Mouse (Mus musculus): ENCODE measurements around the gene Nell1. TPM values are rescaled to one million over a fixed set of nuclear protein-coding genes. Genes with fewer than 3 reads are reported as not detected.

The Nell1 gene
- polyA plus RNA-seq, 1 experiment from 2014 or later: 14.6 TPM

DNA sequence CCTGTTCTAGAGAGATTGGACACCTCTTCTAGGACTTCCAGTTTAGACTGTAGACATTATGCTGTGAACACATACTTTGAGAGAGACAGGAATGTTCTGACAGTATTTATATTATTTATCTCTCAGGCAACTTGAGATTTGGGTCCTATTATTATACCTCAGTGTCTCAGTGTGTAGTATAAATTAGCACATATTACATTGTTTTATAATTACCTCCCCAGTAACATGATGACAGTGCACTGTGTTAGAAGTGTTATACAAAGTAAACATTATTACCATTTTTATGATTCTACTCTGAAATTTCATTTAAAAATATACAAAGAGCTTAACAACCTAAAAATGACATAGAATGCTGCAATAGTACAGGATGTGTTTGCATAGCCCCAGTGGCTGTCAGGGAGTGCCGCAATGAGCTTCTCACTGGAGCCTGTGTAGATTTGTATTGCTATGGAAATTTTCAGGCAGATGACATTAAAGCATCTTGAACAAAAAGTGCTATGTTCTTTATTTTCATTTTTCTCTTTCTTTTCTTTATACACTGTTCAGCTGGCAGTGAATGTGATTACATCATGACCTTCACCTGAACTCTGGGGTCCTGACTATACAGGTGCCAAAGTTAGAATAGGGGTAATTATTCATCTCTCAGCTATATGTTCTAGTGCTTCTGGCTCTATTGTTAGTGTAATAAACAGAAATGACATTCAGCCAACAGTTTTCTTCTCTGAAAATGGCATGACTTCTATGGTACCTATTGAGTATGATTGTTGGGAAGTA lies 447.9 kb downstream of the Nell1 start:
- Histone ChIP-seq H3K4me3 (ENCODE audit: low read length) (no peak overlapping the region), H3K27me3 (ENCODE audit: control insufficient read depth, insufficient read depth, low read length) (no peaks in the 10 kb centered on the region), H3K4me1 (ENCODE audit: control insufficient read depth, insufficient read depth, low read length) (no peaks in the 10 kb centered on the region), H3K4me2 (replicated peaks; ENCODE audit: low read depth, low read length) (no peak overlapping the region), H3K9ac (ENCODE audit: low read depth, low read length) (no peak overlapping the region), H3K36me3 (ENCODE audit: control insufficient read depth, insufficient read depth, low read length) (no peaks in the 10 kb centered on the region), H3K27ac (ENCODE audit: low read depth, low read length) (no peak overlapping the region), H3K9me3 (ENCODE audit: control insufficient read depth, low read length) (no peaks in the 10 kb centered on the region)
- WGBS: 88% methylated on average over 1 of the region's 1 CpGs
- ATAC-seq (ENCODE audit: low FRiP score, low TSS enrichment): no peak

DNA sequence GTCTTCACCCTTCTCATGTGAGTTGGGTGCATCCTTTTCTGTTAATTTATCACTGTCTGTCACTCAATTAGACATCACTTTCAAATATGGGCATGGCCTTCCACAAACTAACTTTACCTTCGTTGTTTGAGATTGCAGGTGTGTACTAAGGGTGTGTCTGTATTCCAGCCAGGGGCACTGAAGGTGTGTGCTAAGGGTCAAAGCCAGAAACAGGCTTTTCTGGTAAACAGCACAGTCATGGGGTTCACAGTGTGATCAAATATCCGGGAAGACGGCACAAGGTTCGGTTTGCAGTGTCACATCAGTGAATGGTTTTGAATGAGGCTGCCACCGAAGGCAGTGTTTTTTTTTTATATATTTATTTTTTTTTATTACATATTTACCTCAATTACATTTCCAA lies 455.1 kb downstream of the Nell1 start:
- Histone ChIP-seq H3K27ac (ENCODE audit: low read depth, low read length) (no peak overlapping the region), H3K36me3 (ENCODE audit: control insufficient read depth, insufficient read depth, low read length) (no peaks in the 10 kb centered on the region), H3K27me3 (ENCODE audit: control insufficient read depth, insufficient read depth, low read length) (no peaks in the 10 kb centered on the region), H3K4me1 (ENCODE audit: control insufficient read depth, insufficient read depth, low read length) (no peaks in the 10 kb centered on the region), H3K9me3 (ENCODE audit: control insufficient read depth, low read length) (no peaks in the 10 kb centered on the region), H3K9ac (ENCODE audit: low read depth, low read length) (no peak overlapping the region), H3K4me2 (replicated peaks; ENCODE audit: low read depth, low read length) (no peak overlapping the region), H3K4me3 (ENCODE audit: low read length) (no peak overlapping the region)
- ATAC-seq (ENCODE audit: low FRiP score, low TSS enrichment): no peak
- 92% methylated on average over 5 of the region's 5 CpGs for WGBS

DNA sequence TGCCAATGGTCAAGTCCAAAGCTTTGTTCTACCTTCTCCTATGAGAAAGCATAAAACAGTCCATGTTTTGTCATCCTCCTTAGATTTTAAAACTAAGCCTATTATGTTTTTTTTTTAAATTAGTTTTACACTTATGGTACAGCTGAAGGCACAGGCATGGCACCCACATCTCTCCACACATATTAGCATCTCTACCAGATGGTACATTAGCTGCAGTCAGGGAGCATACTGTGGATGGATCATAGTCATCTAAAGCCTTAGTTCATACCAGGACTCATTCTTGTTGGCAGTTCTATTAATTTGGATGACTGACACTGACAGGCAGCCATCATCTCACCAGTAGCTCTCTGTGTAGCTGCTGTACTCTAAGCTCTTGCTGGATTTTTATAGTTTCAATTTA lies 466.6 kb downstream of the Nell1 start:
- Histone ChIP-seq H3K9me3 (ENCODE audit: control insufficient read depth, low read length) (no peaks in the 10 kb centered on the region), H3K27me3 (ENCODE audit: control insufficient read depth, insufficient read depth, low read length) (no peaks in the 10 kb centered on the region), H3K27ac (ENCODE audit: low read depth, low read length) (no peak overlapping the region), H3K4me1 (ENCODE audit: control insufficient read depth, insufficient read depth, low read length) (no peaks in the 10 kb centered on the region), H3K9ac (ENCODE audit: low read depth, low read length) (no peak overlapping the region), H3K4me2 (replicated peaks; ENCODE audit: low read depth, low read length) (no peak overlapping the region), H3K4me3 (ENCODE audit: low read length) (no peak overlapping the region), H3K36me3 (ENCODE audit: control insufficient read depth, insufficient read depth, low read length) (no peaks in the 10 kb centered on the region)
- ATAC-seq (ENCODE audit: low FRiP score, low TSS enrichment): no peak

DNA sequence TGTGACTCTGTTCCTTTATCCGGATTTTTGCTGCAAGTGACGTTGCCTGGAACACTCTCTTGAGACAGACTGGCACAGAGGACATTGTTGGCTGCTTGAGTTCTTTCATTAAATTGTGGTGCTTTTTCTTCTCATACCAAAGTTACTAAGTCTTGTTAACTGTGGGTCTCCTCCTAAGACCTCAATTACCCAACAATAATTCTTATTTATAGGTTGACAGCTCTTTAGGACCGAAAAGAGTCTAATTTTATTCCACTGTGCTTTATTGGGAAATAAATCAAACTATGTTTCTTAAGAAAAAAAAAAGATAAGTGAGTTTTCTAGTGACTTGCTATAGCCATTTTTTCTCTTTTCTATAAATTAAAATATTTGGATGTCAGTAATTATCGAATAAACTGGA lies 472.7 kb downstream of the Nell1 start:
- no peaks in the 10 kb centered on the region for H3K4me1 ChIP-seq (ENCODE audit: control insufficient read depth, insufficient read depth, low read length)
- peak; percentile 76 for ATAC-seq (ENCODE audit: low FRiP score, low TSS enrichment)
- no peak overlapping the region for H3K4me3 ChIP-seq (ENCODE audit: low read length)
- no peaks in the 10 kb centered on the region for H3K9me3 ChIP-seq (ENCODE audit: control insufficient read depth, low read length)
- H3K36me3 ChIP-seq (ENCODE audit: control insufficient read depth, insufficient read depth, low read length): no peaks in the 10 kb centered on the region
- H3K27me3 ChIP-seq (ENCODE audit: control insufficient read depth, insufficient read depth, low read length): no peaks in the 10 kb centered on the region
- H3K4me2 ChIP-seq (replicated peaks; ENCODE audit: low read depth, low read length): no peak overlapping the region
- WGBS: 35% methylated on average over 4 of the region's 4 CpGs
- no peak overlapping the region for H3K9ac ChIP-seq (ENCODE audit: low read depth, low read length)
- H3K27ac ChIP-seq (ENCODE audit: low read depth, low read length): no peak overlapping the region

DNA sequence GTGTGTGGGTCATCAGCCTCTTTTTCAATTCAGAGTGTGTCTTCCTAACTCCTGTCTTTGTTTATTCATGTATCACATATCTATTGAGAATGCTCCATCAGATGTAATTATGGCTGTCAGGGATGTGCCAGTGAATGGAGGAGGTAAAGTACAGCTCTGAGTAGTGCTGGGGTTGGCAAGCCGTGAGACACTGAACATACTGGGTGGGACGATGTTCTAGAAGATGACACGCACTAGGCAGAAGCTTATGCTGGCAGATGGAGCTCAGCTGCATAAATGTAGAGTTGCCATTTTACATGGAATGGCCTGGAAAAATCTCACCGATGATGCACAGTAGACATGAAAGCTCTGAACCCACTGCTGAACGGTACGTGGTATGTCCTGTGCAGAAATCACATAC lies 493.1 kb downstream of the Nell1 start:
- no peak for ATAC-seq (ENCODE audit: low FRiP score, low TSS enrichment)
- Histone ChIP-seq H3K36me3 (ENCODE audit: control insufficient read depth, insufficient read depth, low read length) (no peaks in the 10 kb centered on the region), H3K4me3 (ENCODE audit: low read length) (no peak overlapping the region), H3K9me3 (ENCODE audit: control insufficient read depth, low read length) (no peaks in the 10 kb centered on the region), H3K4me1 (ENCODE audit: control insufficient read depth, insufficient read depth, low read length) (no peaks in the 10 kb centered on the region), H3K27me3 (ENCODE audit: control insufficient read depth, insufficient read depth, low read length) (no peaks in the 10 kb centered on the region), H3K4me2 (replicated peaks; ENCODE audit: low read depth, low read length) (no peak overlapping the region), H3K27ac (ENCODE audit: low read depth, low read length) (no peak overlapping the region), H3K9ac (ENCODE audit: low read depth, low read length) (no peak overlapping the region)
- WGBS: 95% methylated on average over 6 of the region's 6 CpGs

DNA sequence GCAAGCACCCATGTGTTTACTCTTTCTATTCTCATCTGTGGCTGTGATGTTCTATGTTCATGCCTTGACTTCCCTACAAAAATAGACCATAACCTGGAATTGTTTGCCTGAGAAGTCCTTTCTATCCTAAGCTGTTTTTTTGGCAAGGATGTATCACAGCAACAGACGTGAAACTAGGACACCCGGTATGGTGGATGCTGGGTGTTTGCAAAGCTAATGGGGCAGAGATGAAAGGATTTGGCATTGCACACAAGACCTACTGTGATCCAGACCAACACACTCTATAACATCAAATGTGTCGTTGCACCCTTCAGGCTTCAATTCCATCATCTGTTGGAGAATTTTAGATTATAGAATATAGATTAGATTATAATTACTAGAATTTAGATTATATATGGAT lies 495.9 kb downstream of the Nell1 start:
- no peak overlapping the region for H3K9ac ChIP-seq (ENCODE audit: low read depth, low read length)
- no peak overlapping the region for H3K27ac ChIP-seq (ENCODE audit: low read depth, low read length)
- H3K36me3 ChIP-seq (ENCODE audit: control insufficient read depth, insufficient read depth, low read length): no peaks in the 10 kb centered on the region
- no peaks in the 10 kb centered on the region for H3K27me3 ChIP-seq (ENCODE audit: control insufficient read depth, insufficient read depth, low read length)
- no peaks in the 10 kb centered on the region for H3K9me3 ChIP-seq (ENCODE audit: control insufficient read depth, low read length)
- H3K4me1 ChIP-seq (ENCODE audit: control insufficient read depth, insufficient read depth, low read length): no peaks in the 10 kb centered on the region
- H3K4me3 ChIP-seq (ENCODE audit: low read length): no peak overlapping the region
- 81% methylated on average over 3 of the region's 3 CpGs for WGBS
- ATAC-seq (ENCODE audit: low FRiP score, low TSS enrichment): no peak
- no peak overlapping the region for H3K4me2 ChIP-seq (replicated peaks; ENCODE audit: low read depth, low read length)

DNA sequence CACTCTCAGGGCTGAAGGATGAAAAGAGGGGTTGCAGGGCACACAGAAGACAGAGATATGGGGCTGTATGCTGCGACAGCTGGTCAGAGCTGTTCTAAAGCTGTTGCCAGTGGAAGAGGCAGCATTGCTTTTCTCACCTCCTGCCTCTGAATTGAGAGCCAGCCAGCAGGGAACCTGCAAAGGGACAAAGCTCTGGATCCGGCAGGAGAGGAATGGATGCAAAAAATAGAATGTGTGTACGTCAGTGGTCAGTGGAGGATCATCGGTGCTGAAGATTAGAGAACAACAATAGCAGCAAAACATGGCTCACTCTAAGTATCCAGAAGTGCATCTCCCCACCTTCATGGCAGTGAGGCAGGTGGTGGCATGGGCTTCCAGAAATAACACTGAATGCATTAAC lies 507.3 kb downstream of the Nell1 start:
- Histone ChIP-seq H3K27ac (ENCODE audit: low read depth, low read length) (no peak overlapping the region), H3K4me3 (ENCODE audit: low read length) (no peak overlapping the region), H3K4me2 (replicated peaks; ENCODE audit: low read depth, low read length) (no peak overlapping the region), H3K27me3 (ENCODE audit: control insufficient read depth, insufficient read depth, low read length) (no peaks in the 10 kb centered on the region), H3K4me1 (ENCODE audit: control insufficient read depth, insufficient read depth, low read length) (no peaks in the 10 kb centered on the region), H3K9ac (ENCODE audit: low read depth, low read length) (no peak overlapping the region), H3K9me3 (ENCODE audit: control insufficient read depth, low read length) (no peaks in the 10 kb centered on the region), H3K36me3 (ENCODE audit: control insufficient read depth, insufficient read depth, low read length) (no peaks in the 10 kb centered on the region)
- ATAC-seq (ENCODE audit: low FRiP score, low TSS enrichment): no peak
- 78% methylated on average over 4 of the region's 4 CpGs for WGBS

DNA sequence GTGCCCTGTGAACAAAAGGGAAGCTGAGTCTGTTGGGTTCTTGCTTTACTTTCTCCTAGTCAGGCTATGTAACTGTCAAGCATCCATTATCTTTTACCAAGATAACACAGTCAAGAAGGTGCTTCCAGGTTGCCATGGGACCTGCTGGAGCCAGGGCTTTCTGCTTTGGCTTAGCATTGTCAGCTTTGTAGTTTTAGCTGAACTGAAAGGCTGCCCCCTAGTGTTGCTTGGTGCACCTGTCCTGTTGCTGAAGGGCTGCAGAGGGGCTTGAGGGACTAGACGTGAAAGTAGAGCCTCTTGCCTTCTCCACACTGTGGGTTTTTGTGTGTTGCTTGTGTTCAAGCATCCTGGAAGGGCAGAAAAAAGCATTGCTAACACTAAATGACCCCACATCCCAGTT lies 510.6 kb downstream of the Nell1 start:
- H3K27me3 ChIP-seq (ENCODE audit: control insufficient read depth, insufficient read depth, low read length): no peaks in the 10 kb centered on the region
- no peaks in the 10 kb centered on the region for H3K9me3 ChIP-seq (ENCODE audit: control insufficient read depth, low read length)
- H3K4me1 ChIP-seq (ENCODE audit: control insufficient read depth, insufficient read depth, low read length): no peaks in the 10 kb centered on the region
- H3K4me2 ChIP-seq (replicated peaks; ENCODE audit: low read depth, low read length): no peak overlapping the region
- WGBS: 17% methylated on average over 1 of the region's 1 CpGs
- ATAC-seq (ENCODE audit: low FRiP score, low TSS enrichment): no peak
- H3K4me3 ChIP-seq (ENCODE audit: low read length): no peak overlapping the region
- no peaks in the 10 kb centered on the region for H3K36me3 ChIP-seq (ENCODE audit: control insufficient read depth, insufficient read depth, low read length)
- no peak overlapping the region for H3K9ac ChIP-seq (ENCODE audit: low read depth, low read length)
- no peak overlapping the region for H3K27ac ChIP-seq (ENCODE audit: low read depth, low read length)

DNA sequence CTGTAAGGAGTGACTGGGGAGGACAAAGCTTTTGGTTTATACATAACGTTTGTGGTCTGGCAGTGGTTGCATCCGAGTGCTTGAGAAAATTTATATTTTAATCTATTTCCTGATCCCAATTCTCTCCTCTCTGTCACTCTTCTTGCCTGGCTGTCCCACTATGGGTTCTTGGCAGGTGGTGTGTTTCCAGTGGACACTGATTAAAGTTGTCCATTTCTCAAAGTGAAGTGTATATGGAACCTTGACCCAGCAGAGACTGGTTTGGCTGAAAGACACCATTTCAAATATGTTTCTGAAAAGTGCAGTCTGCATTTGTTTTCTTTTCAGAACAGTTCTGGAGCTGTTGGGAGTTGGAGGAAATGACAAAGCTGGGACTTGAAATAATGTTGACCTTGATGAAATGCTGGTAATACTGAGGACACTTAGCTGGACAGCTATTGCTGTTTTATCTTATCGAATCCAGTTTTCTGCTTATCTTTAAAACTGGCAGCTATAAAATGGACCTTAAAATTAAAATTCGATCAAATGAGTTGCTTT lies 512.3 kb downstream of the Nell1 start:
- H3K36me3 ChIP-seq (ENCODE audit: control insufficient read depth, insufficient read depth, low read length): no peaks in the 10 kb centered on the region
- 73% methylated on average over 4 of the region's 4 CpGs for WGBS
- no peak for ATAC-seq (ENCODE audit: low FRiP score, low TSS enrichment)
- no peaks in the 10 kb centered on the region for H3K9me3 ChIP-seq (ENCODE audit: control insufficient read depth, low read length)
- no peak overlapping the region for H3K9ac ChIP-seq (ENCODE audit: low read depth, low read length)
- H3K4me3 ChIP-seq (ENCODE audit: low read length): no peak overlapping the region
- no peaks in the 10 kb centered on the region for H3K27me3 ChIP-seq (ENCODE audit: control insufficient read depth, insufficient read depth, low read length)
- no peaks in the 10 kb centered on the region for H3K4me1 ChIP-seq (ENCODE audit: control insufficient read depth, insufficient read depth, low read length)
- no peak overlapping the region for H3K27ac ChIP-seq (ENCODE audit: low read depth, low read length)
- no peak overlapping the region for H3K4me2 ChIP-seq (replicated peaks; ENCODE audit: low read depth, low read length)
